Mouse (Mus musculus): ENCODE data around the gene Olfr824. TPM values are rescaled to one million over a fixed set of nuclear protein-coding genes. Genes with fewer than 3 reads are reported as not detected.
"Not testable (repeated sequence)": the region's sequence is repeated elsewhere in the genome, so short reads cannot be mapped to it uniquely, and the experiment has no call there.

The Olfr824 gene
- polyA plus RNA-seq (2012; rRNA removed), result not detected in 2 replicates

GRCm38 (mm10) chr10:130129900-130130299 lies at the start of gene Olfr824:
Olfr824 (minus strand) TSS chr10:130130000.
- not testable (repeated sequence) for DNase-seq (ENCODE audit: low read depth, low spot score)

GRCm38 (mm10) chr10:130166666-130167065 lies 36.9 kb upstream of the Olfr824 start, which contains the start of gene Olfr825:
Olfr825 (minus strand) TSS chr10:130166766.
- DNase-seq (ENCODE audit: low read depth, low spot score), result no peak

- DNase-seq (ENCODE audit: low read depth, low spot score), result no peak
These were observed 35.4 kb upstream of the Olfr824 start for GRCm38 (mm10) chr10:130165196-130165595.

- DNase-seq (ENCODE audit: low read depth, low spot score), result no peak
- 73% methylated on average over 5 of the region's 5 CpGs for WGBS
These were observed 14.3 kb upstream of the Olfr824 start for GRCm38 (mm10) chr10:130144121-130144520.

GRCm38 (mm10) chr10:130142481-130142880 lies 12.7 kb upstream of the Olfr824 start:
- 65% methylated on average over 5 of the region's 5 CpGs for WGBS
- not testable (repeated sequence) for DNase-seq (ENCODE audit: low read depth, low spot score)

- DNase-seq (ENCODE audit: low read depth, low spot score), result no peak
These were observed 5.0 kb upstream of the Olfr824 start for GRCm38 (mm10) chr10:130134811-130135210.

GRCm38 (mm10) chr10:130116045-130116444 lies 13.8 kb downstream of the Olfr824 start:
- WGBS, result 57% methylated on average over 3 of the region's 3 CpGs

GRCm38 (mm10) chr10:130115283-130115682 lies 14.5 kb downstream of the Olfr824 start, which contains the start of gene Olfr823:
Olfr823 (minus strand) TSS chr10:130115383.
- DNase-seq (ENCODE audit: low read depth, low spot score), result not testable (repeated sequence)
- WGBS, result 74% methylated on average over 1 of the region's 1 CpGs

More at GRCm38 (mm10) chr10:130116045-130116444, 13.8 kb downstream of the Olfr824 start:
- DNase-seq (ENCODE audit: low read depth, low spot score), result not testable (repeated sequence)

- no peak for DNase-seq (ENCODE audit: low read depth, low spot score)
These were observed 33.7 kb downstream of the Olfr824 start for GRCm38 (mm10) chr10:130096104-130096503.

GRCm38 (mm10) chr10:130092838-130093440 lies 36.9 kb downstream of the Olfr824 start:
- WGBS, result 11% methylated on average over 5 of the region's 5 CpGs
- no peak for DNase-seq (ENCODE audit: low read depth, low spot score)

Other genes starting within 250 kb of the Olfr824 start
- not detected in 2 replicates for gene Olfr815, start 224.1 kb downstream of the Olfr824 start, polyA plus RNA-seq (2012; rRNA removed)
- gene Olfr816, start 214.4 kb downstream of the Olfr824 start, polyA plus RNA-seq (2012; rRNA removed), result not detected in 2 replicates
- gene Olfr818, start 180.9 kb downstream of the Olfr824 start, polyA plus RNA-seq (2012; rRNA removed), result not detected in 2 replicates
- gene Olfr819, start 162.7 kb downstream of the Olfr824 start, polyA plus RNA-seq (2012; rRNA removed), result not detected in 2 replicates
- gene Olfr247, start 153.9 kb downstream of the Olfr824 start, polyA plus RNA-seq (2012; rRNA removed), result not detected in 2 replicates
- gene Gm10310, start 144.9 kb downstream of the Olfr824 start, polyA plus RNA-seq (2012; rRNA removed), result not detected in 2 replicates
- gene Olfr820, start 117.4 kb downstream of the Olfr824 start, polyA plus RNA-seq (2012; rRNA removed), result not detected in 2 replicates
- not detected in 2 replicates for gene Olfr821, start 99.7 kb downstream of the Olfr824 start, polyA plus RNA-seq (2012; rRNA removed)
- not detected in 2 replicates for gene Olfr822, start 58.8 kb downstream of the Olfr824 start, polyA plus RNA-seq (2012; rRNA removed)
- gene Olfr823, start 14.6 kb downstream of the Olfr824 start, polyA plus RNA-seq (2012; rRNA removed), result not detected in 2 replicates
- gene Olfr825, start 36.8 kb upstream of the Olfr824 start, polyA plus RNA-seq (2012; rRNA removed), result not detected in 2 replicates
- gene Olfr826, start 54.2 kb upstream of the Olfr824 start, polyA plus RNA-seq (2012; rRNA removed), result not detected in 2 replicates
- gene Olfr827, start 84.4 kb upstream of the Olfr824 start, polyA plus RNA-seq (2012; rRNA removed), result not detected in 2 replicates
- gene Neurod4, start 150.2 kb upstream of the Olfr824 start, polyA plus RNA-seq (2012; rRNA removed), result not detected in 2 replicates
- gene Tespa1, start 192.9 kb upstream of the Olfr824 start, polyA plus RNA-seq (2012; rRNA removed), result 1.3 and 1.7 TPM in 2 replicates